Mouse (Mus musculus) E14TG2a.4 (cell line): ENCODE results near the gene Thada.

Experiments used
- CTCF ChIP-seq: conservative IDR thresholded peaks from 2 replicates; pipeline ENCODE4 v1.5.1; 2014; ENCODE audit warnings: low read length
- POU5F1 ChIP-seq: IDR thresholded peaks from 2 replicates; pipeline ENCODE4 v1.6.1; 2014; ENCODE audit warnings: low read length, borderline replicate concordance

DNA sequence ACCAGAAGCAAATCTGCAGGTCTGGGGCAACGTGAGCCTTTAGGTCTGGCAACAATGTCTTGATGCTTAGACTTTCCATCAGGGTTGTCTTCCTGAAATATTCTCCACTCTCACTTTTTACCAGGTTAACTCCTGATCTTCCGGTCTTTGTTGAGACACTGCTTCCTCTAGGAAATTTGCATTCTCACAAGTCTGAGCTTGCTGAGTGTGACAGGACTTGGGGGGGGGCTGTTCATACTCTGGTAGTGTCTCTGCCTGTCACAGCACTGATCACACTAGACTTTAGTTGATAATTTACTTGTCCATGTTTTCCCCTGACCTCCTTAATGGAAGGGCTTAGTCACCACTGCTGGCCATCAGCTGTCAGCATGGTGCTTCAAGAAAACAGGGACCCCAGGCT is 21.4 kb upstream of the Thada start:
- TF ChIP-seq CTCF (no peak), POU5F1 (no peak)
